17 mouse cellular contexts compared by ENCODE assay signal in the genomic region with DNA sequence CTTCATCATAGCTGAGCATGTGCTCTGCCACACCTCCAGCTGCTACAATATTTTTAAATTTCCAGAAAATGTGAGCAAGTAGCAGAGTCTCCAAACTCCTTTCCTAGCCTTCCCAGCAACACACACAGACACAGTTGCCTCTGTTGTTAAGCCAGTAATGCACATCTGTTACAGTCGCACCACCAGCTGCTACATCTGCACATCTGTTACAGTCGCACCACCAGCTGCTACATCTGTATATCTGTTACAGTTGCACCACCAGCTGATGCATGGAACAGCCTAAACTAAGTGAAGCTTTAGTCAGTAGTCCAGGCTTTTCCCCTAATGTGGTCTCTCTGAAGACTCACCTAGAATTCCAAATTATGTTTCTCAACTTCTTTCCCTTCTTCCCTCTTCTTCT. TPM values are rescaled to one million over a fixed set of nuclear protein-coding genes. Genes with fewer than 3 reads are reported as not detected.
"Had no signal": no experiment of that assay in that cellular context is flagged by ENCODE, and none has a peak within 500 bp of the region (broad histone marks: within the 10 kb centered on the region; RNA-seq: fewer than 3 reads in every experiment).

No protein-coding gene starts in this region.

- ATAC-seq: midbrain, embryonic 16.5 days had no signal

- DNase-seq: lung, embryonic 14.5 days; lung, postnatal 10 days; lung, postnatal 4 days; midbrain, embryonic 14.5 days; right cerebral cortex, postnatal 14 days; thymus, adult 2 months; thymus, postnatal 25 days; thymus, postnatal 4 days had no signal

- H3K4me3 ChIP-seq: midbrain, embryonic 10.5 days; midbrain, embryonic 12.5 days; neural tube, embryonic 12.5 days; stomach, embryonic 15.5 days had no signal

- H3K27me3 ChIP-seq: midbrain, embryonic 12.5 days; neural tube, embryonic 12.5 days; stomach, embryonic 15.5 days had no signal

RNA-seq across cellular contexts. Expression of a gene that starts 42.2 kb away (rescaled TPM):
- total RNA-seq: megakaryocyte, adult 5-6 weeks; megakaryocyte-erythroid progenitor cell, adult 5-6 weeks; neutrophil, adult 5-6 weeks had no signal
- polyA plus RNA-seq: lung, embryonic 14.5 days; lung, embryonic 16.5 days; midbrain, embryonic 10.5 days; neural tube, embryonic 12.5 days; stomach, embryonic 15.5 days had no signal
